Mouse (Mus musculus) midbrain, embryonic 16.5 days (tissue): Measurements from ENCODE around the gene Agpat4. TPM values are rescaled to one million over a fixed set of nuclear protein-coding genes. Genes with fewer than 3 reads are reported as not detected.

Experiments
- ATAC-seq: fragments of 200-750 bp; cut with Nextera tagmentation; 2 replicates; pipeline ENCODE4 v1.8.0; 2017; ENCODE audit warnings: moderate TSS enrichment
- H3K27ac ChIP-seq: fragments of 300-500 bp; sonication (generic); 2 replicates; pipeline ENCODE4 v1.5.1; 2014; ENCODE audit warnings: mild to moderate bottlenecking, low read length, mixed read lengths
- H3K27me3 ChIP-seq: fragments of 300-500 bp; sonication (generic); 2 replicates; pipeline ENCODE4 v1.6.1; 2014; ENCODE audit warnings: low read depth, low read length, mixed read lengths; ENCODE audit not compliant: control insufficient read depth, insufficient read depth
- H3K36me3 ChIP-seq: fragments of 300-500 bp; sonication (generic); 2 replicates; pipeline ENCODE4 v1.6.1; 2014; ENCODE audit warnings: mild to moderate bottlenecking, low read length, moderate library complexity, mixed read lengths; ENCODE audit not compliant: control insufficient read depth, insufficient read depth
- H3K4me1 ChIP-seq: fragments of 300-500 bp; sonication (generic); 2 replicates; pipeline ENCODE4 v1.6.1; 2014; ENCODE audit warnings: mild to moderate bottlenecking, low read length, mixed read lengths; ENCODE audit not compliant: control insufficient read depth, insufficient read depth
- H3K4me2 ChIP-seq: fragments of 300-500 bp; sonication (generic); 2 replicates; pipeline ENCODE4 v1.6.1; 2014; ENCODE audit warnings: mild to moderate bottlenecking, low read length, mixed read lengths
- H3K4me3 ChIP-seq: fragments of 300-500 bp; sonication (generic); 2 replicates; pipeline ENCODE4 v1.5.1; 2014; ENCODE audit warnings: low read depth, mild to moderate bottlenecking, low read length, moderate library complexity, mixed read lengths
- H3K9ac ChIP-seq: fragments of 300-500 bp; sonication (generic); 2 replicates; pipeline ENCODE4 v1.6.1; 2014; ENCODE audit warnings: low read depth, low read length, mixed read lengths
- H3K9me3 ChIP-seq: fragments of 300-500 bp; sonication (generic); replicated peaks from 2 replicates; pipeline ENCODE4 v1.6.1; 2014; ENCODE audit warnings: mild to moderate bottlenecking, low read length, mixed read lengths; ENCODE audit not compliant: control insufficient read depth, poor library complexity, severe bottlenecking
- WGBS: fragments of 180-500 bp; shearing (Covaris S2); extraction: QIAGEN DNeasy Blood & Tissue Kit; methylation state at CpG from one replicate; pipeline ENCODE4 v1.1.7; 2014; 5-methylcytosine and 5-hydroxymethylcytosine counted together
- polyA plus RNA-seq: library from polyadenylated mRNA; unstranded; fragments of >200 nt; fragmentation: Nextera tagmentation; extraction: Ambion mirVana; gene quantifications from 2 replicates; pipeline ENCODE4 v1.2.1, GENCODE M21; 2015

Agpat4 gene
- polyA plus RNA-seq = 67.2 and 68.3 TPM in 2 replicates

- Histone ChIP-seq H3K27me3 (no peaks in the 10 kb centered on the region), H3K27ac (peak within 1 kb of the TSS; percentile 94), H3K9me3 (no peaks in the 10 kb centered on the region), H3K4me2 (peak within 1 kb of the TSS; percentile 92), H3K9ac (peak within 1 kb of the TSS; percentile 78), H3K4me1 (peaks cover 24% of the 10 kb centered on the region), H3K4me3 (peak within 1 kb of the TSS; percentile 70), H3K36me3 (no peaks in the 10 kb centered on the region)
- 1% methylated on average over 13 of the region's 13 CpGs for WGBS
- ATAC-seq = peak; percentile 72
These were observed at the start of gene Agpat4 for GRCm38 (mm10) chr17:12118561-12118925. Agpat4 (plus strand) TSS chr17:12118704.

GRCm38 (mm10) chr17:12076816-12077215 lies 41.7 kb upstream of the Agpat4 start:
- 41% methylated on average over 2 of the region's 2 CpGs for WGBS
- Histone ChIP-seq H3K27me3 (no peaks in the 10 kb centered on the region), H3K4me2 (no peak overlapping the region), H3K4me1 (no peaks in the 10 kb centered on the region), H3K27ac (no peak overlapping the region), H3K9ac (no peak overlapping the region), H3K9me3 (no peaks in the 10 kb centered on the region), H3K4me3 (no peak overlapping the region), H3K36me3 (no peaks in the 10 kb centered on the region)
- ATAC-seq = no peak

GRCm38 (mm10) chr17:12080656-12081495 lies 37.6 kb upstream of the Agpat4 start:
- Histone ChIP-seq H3K9me3 (no peaks in the 10 kb centered on the region), H3K27me3 (no peaks in the 10 kb centered on the region), H3K9ac (no peak overlapping the region), H3K4me2 (no peak overlapping the region), H3K36me3 (no peaks in the 10 kb centered on the region), H3K4me1 (no peaks in the 10 kb centered on the region), H3K27ac (no peak overlapping the region), H3K4me3 (no peak overlapping the region)
- no peak for ATAC-seq
- 53% methylated on average over 20 of the region's 20 CpGs for WGBS

GRCm38 (mm10) chr17:12082201-12082600 lies 36.3 kb upstream of the Agpat4 start:
- H3K4me1 ChIP-seq = no peaks in the 10 kb centered on the region

GRCm38 (mm10) chr17:12090261-12090927 lies 28.1 kb upstream of the Agpat4 start:
- no peak overlapping the region for H3K27ac ChIP-seq
- no peaks in the 10 kb centered on the region for H3K27me3 ChIP-seq
- H3K4me2 ChIP-seq = no peak overlapping the region
- H3K36me3 ChIP-seq = no peaks in the 10 kb centered on the region
- ATAC-seq = no peak
- H3K9me3 ChIP-seq = no peaks in the 10 kb centered on the region
- H3K9ac ChIP-seq = no peak overlapping the region
- H3K4me3 ChIP-seq = no peak overlapping the region
- 47% methylated on average over 5 of the region's 5 CpGs for WGBS
- no peaks in the 10 kb centered on the region for H3K4me1 ChIP-seq

More at GRCm38 (mm10) chr17:12082201-12082600, 36.3 kb upstream of the Agpat4 start:
- no peaks in the 10 kb centered on the region for H3K9me3 ChIP-seq
- ATAC-seq = no peak
- no peak overlapping the region for H3K4me2 ChIP-seq
- H3K36me3 ChIP-seq = no peaks in the 10 kb centered on the region
- no peak overlapping the region for H3K27ac ChIP-seq
- H3K9ac ChIP-seq = no peak overlapping the region
- 94% methylated on average over 5 of the region's 5 CpGs for WGBS
- no peaks in the 10 kb centered on the region for H3K27me3 ChIP-seq
- H3K4me3 ChIP-seq = no peak overlapping the region

- no peaks in the 10 kb centered on the region for H3K9me3 ChIP-seq
- no peak overlapping the region for H3K27ac ChIP-seq
- no peak overlapping the region for H3K9ac ChIP-seq
- H3K4me2 ChIP-seq = no peak overlapping the region
- H3K36me3 ChIP-seq = no peaks in the 10 kb centered on the region
- H3K4me1 ChIP-seq = no peaks in the 10 kb centered on the region
- no peak for ATAC-seq
- H3K4me3 ChIP-seq = no peak overlapping the region
- 65% methylated on average over 6 of the region's 6 CpGs for WGBS
- no peaks in the 10 kb centered on the region for H3K27me3 ChIP-seq
These were observed 25.5 kb upstream of the Agpat4 start for GRCm38 (mm10) chr17:12092901-12093564.

- Histone ChIP-seq H3K27me3 (no peaks in the 10 kb centered on the region), H3K27ac (no peak overlapping the region), H3K4me1 (no peaks in the 10 kb centered on the region), H3K4me2 (no peak overlapping the region), H3K9me3 (no peaks in the 10 kb centered on the region), H3K9ac (no peak overlapping the region), H3K36me3 (no peaks in the 10 kb centered on the region), H3K4me3 (no peak overlapping the region)
- 97% methylated on average over 1 of the region's 1 CpGs for WGBS
- ATAC-seq = no peak
These were observed 24.5 kb upstream of the Agpat4 start for GRCm38 (mm10) chr17:12094016-12094415.

GRCm38 (mm10) chr17:12094827-12095590 lies 23.5 kb upstream of the Agpat4 start:
- no peak for ATAC-seq
- Histone ChIP-seq H3K4me3 (no peak overlapping the region), H3K27me3 (no peaks in the 10 kb centered on the region), H3K4me1 (no peaks in the 10 kb centered on the region), H3K4me2 (no peak overlapping the region), H3K9me3 (peaks cover 2% of the 10 kb centered on the region; the same call in 1 of the 2 replicates), H3K27ac (no peak overlapping the region), H3K36me3 (no peaks in the 10 kb centered on the region), H3K9ac (no peak overlapping the region)
- WGBS = 78% methylated on average over 9 of the region's 9 CpGs
